Mouse (Mus musculus): Measurements from ENCODE around the gene Actr2.
"Not testable (repeated sequence)": the region's sequence is repeated elsewhere in the genome, so short reads cannot be mapped to it uniquely, and the experiment has no call there.

Actr2 gene

DNA sequence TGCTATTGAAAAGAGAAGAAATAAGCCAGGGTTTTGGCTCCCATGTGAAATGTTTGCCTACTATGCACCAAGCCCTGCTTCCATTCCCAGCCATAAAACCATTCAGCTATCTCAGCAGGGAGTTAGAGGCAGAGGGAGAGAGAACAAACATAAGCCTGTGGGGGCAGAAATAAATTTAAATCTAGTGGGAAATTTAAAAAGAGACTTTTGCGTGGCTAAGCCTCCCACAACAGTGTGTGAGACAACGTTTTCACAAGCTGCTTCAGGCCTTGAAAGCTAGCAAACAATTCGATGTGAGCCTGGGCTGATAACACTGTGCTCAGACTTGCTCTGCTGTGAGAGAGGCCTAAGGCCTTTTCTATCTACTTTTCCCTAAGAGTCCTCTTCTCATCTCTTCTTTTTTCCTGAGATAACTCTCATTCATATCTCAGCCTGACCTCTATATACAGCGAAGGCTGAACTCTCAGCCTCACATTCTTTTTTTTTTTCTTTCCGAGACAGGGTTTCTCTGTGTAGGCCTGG lies 3.4 kb upstream of the Actr2 start:
- no peak for DNase-seq (ENCODE audit: low spot score in 2 of 2)

DNA sequence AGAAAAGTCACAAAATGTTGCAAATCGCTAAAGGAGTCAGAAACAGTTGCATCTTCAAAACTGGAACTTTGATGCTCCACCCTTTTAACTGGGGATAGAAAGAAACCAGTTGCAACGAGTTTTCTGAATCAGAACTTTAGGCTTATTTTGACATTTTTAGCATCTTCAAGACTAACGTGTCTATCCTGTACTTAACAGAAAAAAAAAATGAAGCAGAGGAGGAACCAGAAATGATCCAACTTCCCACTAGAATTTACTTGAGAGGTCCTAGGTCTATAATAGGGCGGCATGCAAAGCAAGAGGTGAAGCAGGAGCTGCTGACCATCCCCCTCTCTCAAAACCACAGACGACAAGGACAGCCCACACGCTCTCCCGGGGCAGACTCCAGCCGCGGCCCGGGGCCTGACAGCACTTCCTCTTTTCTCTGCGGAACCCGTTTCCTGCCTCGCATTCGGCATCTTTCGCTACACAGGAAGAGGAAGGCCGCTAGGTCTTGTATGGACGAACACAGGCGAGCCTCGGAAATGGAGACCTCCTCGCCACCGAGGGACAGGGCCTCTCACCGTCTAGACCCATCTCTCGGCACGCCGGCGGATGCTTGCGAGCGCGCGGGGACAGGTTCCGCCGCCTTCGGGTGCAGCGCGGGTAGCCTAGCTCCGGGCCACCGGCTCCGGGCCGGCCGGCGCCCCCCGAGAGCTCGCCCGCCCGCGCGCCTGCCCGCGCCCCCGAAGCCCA lies 540 bp downstream of the Actr2 start:
- DNase-seq (ENCODE audit: low spot score in 2 of 2), result peak; percentile 65 to 78

DNA sequence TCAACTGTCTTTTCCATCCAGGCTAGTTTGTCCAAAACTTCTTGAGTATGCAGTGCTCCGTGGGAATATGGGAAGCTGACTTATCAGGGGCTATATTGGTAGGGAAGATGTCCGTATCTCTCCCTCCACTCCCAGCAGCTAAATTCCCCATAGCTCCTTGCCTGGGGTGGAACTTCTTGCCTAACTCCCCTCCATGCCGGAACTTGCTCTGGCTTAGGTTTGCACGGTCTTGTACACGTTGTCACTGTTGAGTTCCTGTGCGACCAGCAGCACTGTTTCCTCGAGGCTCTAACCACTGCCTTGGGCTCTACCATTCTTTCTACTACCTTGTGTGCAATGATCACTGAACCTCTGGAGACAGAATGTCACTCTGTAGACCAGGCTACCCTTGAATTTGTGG lies 4.6 kb downstream of the Actr2 start:
- no peak for DNase-seq (ENCODE audit: low spot score in 2 of 2)

DNA sequence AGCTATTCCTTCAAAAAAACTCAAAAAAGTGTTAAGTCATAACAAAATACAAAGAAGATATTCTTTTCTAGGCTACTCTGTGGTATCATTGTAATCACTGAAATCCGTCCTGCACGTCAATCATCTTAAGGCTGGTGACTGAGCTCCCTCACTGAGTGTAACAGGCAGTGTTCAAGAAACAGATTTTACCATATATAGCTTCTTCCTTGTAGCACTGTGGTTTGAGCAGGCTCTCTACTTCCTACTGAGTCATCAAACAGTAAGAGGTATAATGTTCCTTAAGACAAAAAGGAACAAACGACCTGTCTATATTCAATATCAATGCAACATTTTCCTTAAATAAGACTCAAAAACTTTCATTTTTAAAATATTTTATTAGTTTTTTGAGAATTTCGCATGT lies 5.0 kb downstream of the Actr2 start:
- DNase-seq (ENCODE audit: low spot score in 2 of 2), result no peak

DNA sequence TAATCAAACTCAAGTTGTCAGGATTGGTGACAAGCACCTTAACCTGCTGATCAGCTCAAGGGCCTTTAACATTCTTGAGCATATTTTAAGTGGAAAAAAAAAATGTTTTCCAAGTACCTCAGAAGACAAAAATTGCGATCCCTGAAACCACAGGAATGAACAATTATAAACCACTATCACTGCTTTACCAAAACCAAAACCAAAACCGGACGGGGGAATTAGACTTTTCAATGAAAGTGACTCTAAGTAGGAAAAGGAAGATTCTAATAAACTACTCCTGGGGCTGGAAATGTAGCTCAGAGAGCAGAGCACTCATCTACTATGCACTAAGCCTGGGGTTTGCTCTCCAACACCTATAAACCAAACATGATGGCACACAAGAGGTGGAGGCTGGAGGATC lies 5.8 kb downstream of the Actr2 start:
- no peak for DNase-seq (ENCODE audit: low spot score in 2 of 2)

DNA sequence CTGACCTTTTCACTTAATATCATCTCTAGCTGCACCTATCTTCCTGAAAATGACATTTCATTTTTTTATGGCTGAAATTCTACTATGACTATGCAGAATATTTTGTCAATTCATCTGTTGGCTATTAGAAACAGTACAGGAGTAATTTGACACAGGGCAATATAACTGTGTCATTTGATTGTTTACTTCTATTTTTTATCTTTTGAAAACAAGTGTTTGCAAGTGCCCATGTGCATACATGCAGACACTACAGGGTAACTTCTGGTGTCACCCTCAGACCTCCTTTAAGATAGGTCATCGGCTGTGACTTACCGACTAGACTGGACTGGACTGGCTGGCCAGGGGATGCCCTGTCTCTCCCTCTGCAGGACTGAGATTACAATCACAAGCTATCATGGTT lies 8.8 kb downstream of the Actr2 start:
- no peak for DNase-seq (ENCODE audit: low spot score in 2 of 2)

DNA sequence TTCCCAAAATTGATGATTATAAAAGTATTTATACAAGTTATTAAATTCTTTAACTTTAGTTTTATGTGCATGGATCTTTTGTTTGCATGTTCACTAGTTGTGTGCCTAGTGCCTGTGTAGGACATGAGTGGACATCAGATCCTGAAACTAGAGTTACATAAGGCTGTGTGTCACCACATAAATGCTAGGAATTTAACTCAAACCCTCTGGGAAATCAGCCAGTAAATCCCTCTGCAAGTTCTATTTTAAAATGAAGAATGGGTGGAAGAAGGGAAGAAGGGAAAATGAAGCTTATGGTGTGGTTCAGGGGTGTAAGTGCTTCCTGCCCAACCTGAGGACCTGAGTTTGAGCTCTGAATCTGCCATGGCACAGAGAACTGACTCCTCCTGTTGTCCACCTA lies 26.4 kb downstream of the Actr2 start:
- no peak for DNase-seq (ENCODE audit: low spot score in 2 of 2)

DNA sequence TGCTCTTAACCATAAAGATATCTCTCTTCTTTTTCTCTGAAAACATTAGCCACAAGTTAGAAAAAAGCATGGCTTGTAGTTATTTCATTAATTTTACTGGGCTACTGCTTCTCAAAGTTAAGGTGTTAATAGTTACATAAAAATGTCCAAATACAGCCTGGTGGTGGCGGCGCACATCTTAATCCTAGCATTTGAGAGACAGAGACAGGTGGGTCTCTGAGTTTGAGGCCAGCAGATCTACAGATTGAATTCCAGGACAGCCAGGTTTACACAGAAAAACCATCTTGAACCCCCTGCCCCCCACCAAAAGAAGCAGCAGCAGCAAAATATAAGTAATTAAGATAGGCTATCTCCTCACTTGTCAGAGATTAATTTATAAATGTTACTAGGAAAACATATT lies 27.1 kb downstream of the Actr2 start:
- DNase-seq (ENCODE audit: low spot score in 2 of 2), result no peak

DNA sequence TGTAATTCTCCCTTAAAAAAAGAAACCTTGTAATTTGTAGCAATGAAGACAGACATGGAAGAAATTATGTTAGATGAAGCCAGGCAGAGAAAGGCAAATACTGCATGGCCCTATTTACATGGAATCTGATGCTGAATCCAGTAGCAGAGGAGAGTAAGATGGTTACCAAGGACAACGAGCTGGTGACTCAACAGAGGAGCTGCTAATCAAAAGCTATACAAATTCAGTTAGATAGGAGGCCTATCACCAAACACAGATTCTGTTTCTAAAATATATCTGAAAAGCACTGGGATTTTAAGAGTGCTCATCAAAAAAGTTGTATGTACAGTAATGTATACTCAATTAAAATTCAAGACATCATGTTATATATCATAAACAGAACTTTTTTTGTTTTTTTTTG lies 37.3 kb downstream of the Actr2 start:
- DNase-seq (ENCODE audit: low spot score in 2 of 2), result no peak

DNA sequence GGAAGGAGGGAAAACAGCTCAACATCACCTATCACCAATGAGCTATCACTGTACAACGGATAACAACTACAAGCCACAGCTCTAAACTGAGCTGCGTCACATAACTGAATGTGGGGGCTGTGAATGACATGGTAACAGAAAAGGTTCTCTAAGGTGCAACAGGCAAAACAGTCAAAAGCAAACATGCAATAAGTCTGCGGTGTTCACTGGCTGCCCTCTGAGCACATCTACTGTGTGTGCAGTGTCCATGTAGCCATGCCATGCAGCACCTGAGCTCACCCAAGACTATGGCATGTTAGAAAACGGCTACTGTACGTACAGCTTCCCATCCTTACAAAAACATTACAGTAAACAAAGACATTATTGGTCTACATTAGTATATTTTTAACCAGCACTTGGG lies 39.9 kb downstream of the Actr2 start:
- no peak for DNase-seq (ENCODE audit: low spot score in 2 of 2)

DNA sequence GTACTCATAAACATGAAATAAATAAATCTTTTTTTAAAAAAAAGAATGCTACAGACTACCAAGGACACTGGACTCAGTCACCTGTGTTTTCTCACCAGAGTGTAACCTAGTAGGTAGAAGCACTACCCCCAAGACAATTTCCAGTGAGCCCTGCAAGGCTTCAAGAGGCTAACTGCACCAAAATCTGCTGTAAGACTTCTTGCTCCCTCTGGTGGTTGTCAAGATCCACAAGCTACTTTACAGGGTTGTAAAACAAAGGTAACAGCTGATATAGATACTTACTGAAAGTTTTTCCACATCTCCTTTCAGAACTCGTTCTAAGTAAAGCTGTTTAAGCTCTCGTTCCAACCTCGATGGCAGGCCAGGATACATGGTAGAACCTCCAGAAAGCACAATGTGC lies 40.5 kb downstream of the Actr2 start:
- DNase-seq (ENCODE audit: low spot score in 2 of 2), result no peak

DNA sequence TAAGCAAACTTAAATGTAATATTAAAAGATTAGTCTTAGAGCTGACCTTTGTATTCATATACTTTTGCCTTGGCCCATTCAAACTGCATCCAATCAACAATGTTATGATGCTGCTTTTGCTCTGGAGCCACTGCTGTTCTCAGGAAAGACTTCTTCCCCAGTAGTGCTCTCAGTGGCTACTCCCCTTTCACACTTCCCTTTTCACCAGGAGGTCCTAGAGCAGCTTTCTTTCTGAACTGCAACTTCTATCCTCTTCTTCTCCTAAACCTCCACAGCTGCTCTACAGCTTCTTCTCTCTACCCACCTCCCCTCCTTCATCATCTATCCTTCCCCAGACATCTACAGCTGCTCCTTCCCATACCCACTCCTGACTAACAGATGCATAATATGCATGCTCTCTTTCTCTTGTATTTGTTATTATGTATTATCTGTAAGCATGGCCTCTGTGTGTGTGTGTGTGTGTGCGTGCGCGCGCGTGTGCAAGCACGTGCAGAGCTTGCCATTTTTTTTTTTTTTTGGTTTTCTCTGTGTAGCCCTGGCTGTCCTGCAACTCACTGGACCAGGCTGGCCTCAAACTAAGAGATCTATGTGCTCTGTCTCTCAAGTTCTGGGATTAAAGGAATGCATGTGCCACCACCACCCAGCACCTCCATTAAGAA lies 44.2 kb downstream of the Actr2 start:
- no peak for DNase-seq (ENCODE audit: low spot score in 2 of 2)

DNA sequence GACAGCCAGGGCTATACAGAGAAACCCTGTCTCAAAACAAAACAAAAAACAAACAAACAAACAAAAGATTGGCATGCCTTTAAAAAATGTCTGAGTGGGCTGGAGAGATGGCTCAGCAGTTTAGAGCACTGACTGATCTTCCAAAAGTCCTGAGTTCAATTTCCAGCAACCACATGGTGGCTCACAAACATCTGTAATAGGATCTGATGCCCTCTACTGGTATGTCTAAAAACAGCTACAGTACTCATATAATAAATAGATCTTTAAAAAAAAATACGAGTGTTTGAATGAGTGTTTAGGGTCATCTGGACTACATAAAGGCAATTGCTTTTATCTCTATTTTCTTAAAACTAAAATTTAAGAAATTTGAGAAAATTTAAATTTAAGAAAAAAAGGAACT lies 45.2 kb downstream of the Actr2 start:
- DNase-seq (ENCODE audit: low spot score in 2 of 2), result no peak

DNA sequence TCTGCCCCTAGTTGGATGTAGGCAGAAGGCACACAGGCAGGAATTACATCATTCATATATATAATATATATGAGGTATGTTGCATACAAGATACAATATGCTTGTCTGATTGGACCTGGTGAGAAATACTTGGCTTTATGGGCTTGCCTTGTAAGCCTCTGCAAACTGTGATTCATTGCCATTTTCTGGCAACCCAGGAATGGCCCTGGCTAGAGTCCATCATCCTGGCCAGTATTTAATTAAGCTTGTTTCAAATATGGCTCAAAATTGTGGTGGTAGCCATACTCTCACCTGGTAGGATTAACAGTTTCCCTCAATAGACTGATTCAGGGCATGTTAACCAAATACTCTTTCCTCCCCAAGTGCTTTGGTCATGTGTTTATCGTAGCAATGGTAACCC lies 46.6 kb downstream of the Actr2 start:
- DNase-seq (ENCODE audit: low spot score in 2 of 2), result no peak

DNA sequence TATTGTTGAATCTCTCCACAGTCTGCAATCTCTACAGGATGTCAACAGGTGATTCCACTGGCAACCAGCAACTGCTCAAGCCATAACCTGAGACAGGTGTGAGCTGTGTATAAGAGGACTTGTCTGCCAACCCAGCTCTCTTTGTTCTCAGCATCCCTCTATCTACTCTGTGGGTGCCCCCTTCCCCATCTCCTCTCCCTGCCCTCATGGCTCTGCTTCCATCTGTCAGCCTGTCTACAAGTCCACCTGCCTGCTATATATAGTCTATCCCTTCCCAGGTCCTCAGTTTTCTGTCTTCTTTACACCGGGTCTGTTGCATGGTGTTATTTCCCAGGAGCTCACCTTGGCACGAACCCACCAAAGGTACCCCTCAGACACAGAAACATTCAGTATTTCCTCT lies 47.8 kb downstream of the Actr2 start:
- DNase-seq (ENCODE audit: low spot score in 2 of 2), result no peak

DNA sequence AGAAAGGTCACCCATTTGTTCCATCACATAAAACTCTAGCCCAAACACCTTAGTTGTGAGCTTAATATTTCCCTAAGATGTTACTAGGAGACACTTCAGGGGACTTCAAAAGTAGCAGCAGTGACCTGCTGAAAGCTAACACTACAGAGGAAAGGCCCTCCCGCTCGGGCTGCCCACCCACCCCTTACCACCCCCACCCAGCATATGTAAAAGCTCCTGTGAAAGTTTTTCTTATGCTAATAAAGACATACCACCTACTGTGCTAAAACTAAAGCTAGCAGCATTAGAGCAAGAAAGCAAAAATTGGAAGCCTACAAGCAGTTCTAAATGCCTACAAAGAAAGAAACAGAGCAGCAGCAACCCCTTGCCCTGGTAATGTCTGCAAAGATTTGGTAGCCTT lies 48.6 kb downstream of the Actr2 start:
- DNase-seq (ENCODE audit: low spot score in 2 of 2), result not testable (repeated sequence)

DNA sequence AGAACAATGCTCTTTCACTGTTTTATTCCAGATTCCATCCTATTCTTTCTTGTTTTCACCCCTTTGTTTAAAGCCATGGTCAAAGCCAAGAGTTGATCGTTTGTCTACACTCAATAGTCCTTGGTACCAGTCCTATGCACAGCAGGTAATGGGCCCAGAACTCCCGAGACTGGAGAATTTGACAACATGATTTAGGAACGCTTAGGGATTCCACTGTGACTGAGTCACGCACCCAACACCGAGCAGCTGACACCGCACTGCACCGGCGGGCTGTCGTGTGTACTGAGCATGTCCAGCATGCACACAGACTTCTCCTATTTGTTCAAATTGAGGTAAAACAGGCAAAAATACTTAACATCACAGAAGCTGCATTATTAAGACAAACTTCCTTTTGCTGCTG lies 49.9 kb downstream of the Actr2 start:
- DNase-seq (ENCODE audit: low spot score in 2 of 2), result not testable (repeated sequence)

DNA sequence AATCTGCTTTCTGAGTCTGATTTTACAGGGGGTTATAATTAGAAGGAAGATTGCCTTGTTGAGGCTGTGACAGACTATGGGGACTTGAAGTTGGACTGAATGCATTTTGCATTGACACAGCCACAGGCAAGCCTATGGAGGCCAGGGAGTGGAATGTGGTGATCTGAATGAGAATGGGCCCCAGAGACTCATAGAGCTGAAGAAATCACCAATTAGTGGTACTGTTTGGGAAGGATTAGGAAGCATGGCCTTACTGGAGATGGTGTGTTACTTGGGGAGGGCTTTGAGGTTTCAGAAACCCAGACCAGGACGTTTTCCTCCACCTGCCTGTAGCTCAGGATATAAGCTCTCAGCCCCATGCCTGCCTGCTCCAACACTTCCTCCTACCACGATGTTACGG lies 53.0 kb downstream of the Actr2 start:
- no peak for DNase-seq (ENCODE audit: low spot score in 2 of 2)

DNA sequence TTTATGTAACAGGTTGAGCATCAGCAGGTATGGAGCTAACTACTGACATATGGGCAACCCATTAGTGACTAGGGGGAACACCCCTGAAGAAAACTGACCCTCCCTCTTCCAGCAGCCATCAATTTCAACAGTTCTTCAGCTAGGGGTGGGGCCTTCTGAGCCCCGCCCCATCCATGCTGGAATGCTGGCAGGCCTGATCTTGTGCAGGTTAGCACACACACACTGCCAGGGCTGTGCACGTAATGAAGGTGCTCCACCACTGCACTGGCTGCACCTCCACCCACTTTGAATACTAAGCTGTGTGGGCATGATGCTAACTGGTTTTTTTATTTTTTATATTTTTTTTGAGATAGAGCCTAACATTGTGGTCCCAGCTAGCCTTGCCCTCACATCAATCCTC lies 55.3 kb downstream of the Actr2 start:
- no peak for DNase-seq (ENCODE audit: low spot score in 2 of 2)

DNA sequence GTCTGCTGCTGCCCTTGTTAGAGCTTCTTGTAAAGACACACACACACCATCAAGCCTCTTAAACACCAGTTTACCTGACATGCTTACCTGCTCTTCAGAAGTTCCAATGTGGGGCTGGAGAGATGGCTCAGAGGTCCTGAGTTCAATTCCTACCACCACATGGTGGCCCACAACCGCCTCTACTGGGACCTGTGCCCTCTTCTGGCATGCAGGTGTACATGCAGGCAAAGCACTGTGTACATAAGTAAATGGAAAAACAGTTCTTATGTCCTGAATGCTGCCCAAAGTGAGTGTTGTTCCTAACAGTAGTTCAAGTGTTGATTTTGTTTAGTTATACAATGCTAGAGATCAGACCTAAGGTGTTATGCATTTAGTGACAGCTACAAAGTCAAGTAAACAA lies 56.5 kb downstream of the Actr2 start:
- DNase-seq (ENCODE audit: low spot score in 2 of 2), result no peak

DNA sequence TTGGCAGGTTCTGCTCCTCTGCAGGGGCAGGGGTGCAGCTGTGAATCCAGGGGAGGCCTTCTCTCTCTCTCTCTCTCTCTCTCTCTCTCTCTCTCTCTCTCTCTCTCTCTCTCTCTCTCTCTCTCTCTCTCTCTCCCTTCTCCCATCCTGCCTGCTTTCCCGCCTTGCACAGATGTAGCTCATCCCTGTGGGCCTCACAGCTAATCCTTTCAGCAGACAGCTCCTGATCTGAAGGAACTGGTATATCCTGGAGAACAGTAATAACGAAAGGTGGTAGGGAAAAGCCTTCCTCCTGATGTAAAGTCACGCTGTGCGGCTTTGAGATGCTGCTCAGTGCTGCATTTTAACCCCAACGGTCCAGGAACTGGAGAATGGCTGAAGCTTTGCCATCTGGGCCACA lies 58.1 kb downstream of the Actr2 start:
- DNase-seq (ENCODE audit: low spot score in 2 of 2), result no peak

DNA sequence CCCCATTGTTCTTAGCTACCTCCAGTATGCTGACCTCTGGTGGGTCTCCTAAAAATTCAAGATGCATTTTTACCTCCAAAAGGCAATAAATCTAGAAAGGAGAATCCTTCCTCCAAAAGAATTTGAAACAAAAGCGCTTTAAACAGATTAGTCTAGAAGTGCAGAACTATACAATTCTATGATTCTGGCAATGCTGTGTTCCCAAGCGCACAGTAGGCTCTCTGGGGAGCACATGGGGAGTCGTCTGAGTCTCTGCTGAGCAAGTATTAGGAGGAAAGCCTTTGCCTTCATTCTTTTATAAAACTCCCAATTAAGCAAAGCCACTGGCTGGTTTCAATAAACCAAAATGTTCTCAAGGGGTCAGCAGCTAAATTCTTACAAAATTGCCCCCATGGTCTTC lies 58.8 kb downstream of the Actr2 start:
- no peak for DNase-seq (ENCODE audit: low spot score in 2 of 2)

DNA sequence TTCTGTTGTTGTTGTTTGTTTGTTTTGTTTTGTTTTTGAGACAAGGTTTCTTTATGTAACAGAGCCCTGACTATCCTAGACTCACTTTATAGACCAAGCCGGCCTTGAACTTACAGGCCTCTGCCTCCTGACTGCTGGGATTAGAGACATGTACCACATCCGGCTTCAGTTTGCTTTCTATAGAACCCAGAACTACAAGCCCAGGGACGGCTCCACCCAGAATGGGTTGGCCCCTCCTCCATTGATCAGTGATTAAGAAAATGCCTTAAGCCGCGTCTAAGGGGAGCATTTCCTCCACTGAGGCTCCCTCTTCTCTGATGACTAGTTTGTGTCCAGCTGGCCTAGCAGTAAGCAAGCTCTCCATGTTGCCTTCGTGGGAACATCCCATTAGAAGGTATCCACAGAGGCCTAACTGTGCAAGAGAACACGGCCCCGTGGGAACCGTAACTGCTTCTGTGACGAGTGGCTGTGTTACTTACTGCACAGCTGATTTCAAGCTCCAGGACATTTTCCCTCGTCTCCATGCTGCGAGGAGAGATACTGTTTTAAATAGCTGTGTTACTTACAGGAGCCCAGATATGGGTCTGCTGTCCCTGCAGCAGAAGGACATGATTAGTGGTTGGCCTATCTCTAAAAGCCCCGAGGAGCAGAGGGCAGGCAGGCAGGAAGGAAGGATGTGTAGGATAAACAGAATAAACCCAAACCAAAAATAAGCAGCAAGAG lies 59.7 kb downstream of the Actr2 start:
- DNase-seq (ENCODE audit: low spot score in 2 of 2), result no peak

All from spleen, postnatal 14 days (tissue).